Mouse (Mus musculus) kidney, embryonic 14.5 days (tissue): ENCODE data around the gene Naa35. TPM values are rescaled to one million over a fixed set of nuclear protein-coding genes. Genes with fewer than 3 reads are reported as not detected.
A peak's percentile ranks its signal among the peaks of the same experiment; 100 is the strongest.

Source experiments
- ATAC-seq: fragments of 200-750 bp; cut with Nextera tagmentation; 2 replicates; pipeline ENCODE4 v1.8.0; 2017; ENCODE audit warnings: moderate number of reproducible peaks, mild to moderate bottlenecking, moderate TSS enrichment, moderate library complexity; ENCODE audit not compliant: low FRiP score, low TSS enrichment
- H3K27ac ChIP-seq: fragments of 300-500 bp; sonication (generic); 2 replicates; pipeline ENCODE4 v1.5.1; 2014; ENCODE audit warnings: low read depth, mild to moderate bottlenecking, low read length, moderate library complexity, mixed read lengths
- H3K27me3 ChIP-seq: fragments of 300-500 bp; sonication (generic); 2 replicates; pipeline ENCODE4 v1.6.1; 2014; ENCODE audit warnings: mild to moderate bottlenecking, low read length; ENCODE audit not compliant: control insufficient read depth, insufficient read depth
- H3K36me3 ChIP-seq: fragments of 300-500 bp; sonication (generic); 2 replicates; pipeline ENCODE4 v1.6.1; 2014; ENCODE audit warnings: low read length, mixed read lengths; ENCODE audit not compliant: control insufficient read depth, insufficient read depth
- H3K4me1 ChIP-seq: fragments of 300-500 bp; sonication (generic); 2 replicates; pipeline ENCODE4 v1.6.1; 2014; ENCODE audit warnings: low read length, mixed read lengths; ENCODE audit not compliant: control insufficient read depth, insufficient read depth
- H3K4me2 ChIP-seq: fragments of 300-500 bp; sonication (generic); replicated peaks from 2 replicates; pipeline ENCODE4 v1.6.1; 2014; ENCODE audit warnings: low read depth, mild to moderate bottlenecking, low read length
- H3K4me3 ChIP-seq: fragments of 300-500 bp; sonication (generic); 2 replicates; pipeline ENCODE4 v1.5.1; 2014; ENCODE audit warnings: mild to moderate bottlenecking, low read length
- H3K9ac ChIP-seq: fragments of 300-500 bp; sonication (generic); 2 replicates; pipeline ENCODE4 v1.6.1; 2014; ENCODE audit warnings: low read depth, mild to moderate bottlenecking, low read length, moderate library complexity
- H3K9me3 ChIP-seq: fragments of 300-500 bp; sonication (generic); 2 replicates; pipeline ENCODE4 v1.6.1; 2016; ENCODE audit warnings: low read length; ENCODE audit not compliant: control insufficient read depth
- WGBS: fragments of 180-500 bp; shearing (Covaris S2); extraction: QIAGEN DNeasy Blood & Tissue Kit; methylation state at CpG from one replicate; pipeline ENCODE4 v1.1.7; 2014; 5-methylcytosine and 5-hydroxymethylcytosine counted together
- polyA plus RNA-seq: library from polyadenylated mRNA; unstranded; fragments of >200 nt; fragmentation: Nextera tagmentation; extraction: Ambion mirVana; gene quantifications from 2 replicates; pipeline ENCODE4 v1.2.1, GENCODE M21; 2014

The Naa35 gene
- polyA plus RNA-seq, 1 experiment from 2014 or later: 93.0 TPM

GRCm38 (mm10) chr13:59552286-59552685, 32.8 kb upstream of the Naa35 start:
- 95% methylated on average over 5 of the region's 5 CpGs for WGBS
- Histone ChIP-seq H3K36me3 (no peaks in the 10 kb centered on the region), H3K4me1 (peaks cover 19% of the 10 kb centered on the region), H3K9ac (no peak overlapping the region), H3K4me2 (no peak overlapping the region), H3K27me3 (no peaks in the 10 kb centered on the region), H3K9me3 (no peaks in the 10 kb centered on the region), H3K4me3 (no peak overlapping the region), H3K27ac (no peak overlapping the region)
- ATAC-seq: no peak

- Histone ChIP-seq H3K4me3 (no peak overlapping the region), H3K27ac (no peak overlapping the region), H3K36me3 (no peaks in the 10 kb centered on the region), H3K9ac (no peak overlapping the region), H3K4me2 (no peak overlapping the region), H3K4me1 (peaks cover 19% of the 10 kb centered on the region), H3K27me3 (no peaks in the 10 kb centered on the region), H3K9me3 (no peaks in the 10 kb centered on the region)
- no peak for ATAC-seq
- 66% methylated on average over 2 of the region's 2 CpGs for WGBS
These were observed 32.3 kb upstream of the Naa35 start for GRCm38 (mm10) chr13:59552751-59553150.

- no peak for ATAC-seq
- 56% methylated on average over 17 of the region's 17 CpGs for WGBS
- peak overlapping the region; percentile 10; the same call in 1 of the 2 replicates for H3K4me3 ChIP-seq
These were observed 30.1 kb upstream of the Naa35 start for GRCm38 (mm10) chr13:59554772-59555505.

GRCm38 (mm10) chr13:59555613-59556192, 29.4 kb upstream of the Naa35 start:
- H3K4me1 ChIP-seq: peaks cover 14% of the 10 kb centered on the region
- no peak overlapping the region for H3K9ac ChIP-seq
- no peaks in the 10 kb centered on the region for H3K27me3 ChIP-seq
- H3K4me2 ChIP-seq: peak overlapping the region; percentile 91
- 60% methylated on average over 8 of the region's 8 CpGs for WGBS
- H3K9me3 ChIP-seq: no peaks in the 10 kb centered on the region
- peak overlapping the region; percentile 72; the same call in 1 of the 2 replicates for H3K4me3 ChIP-seq
- no peak overlapping the region for H3K27ac ChIP-seq
- no peaks in the 10 kb centered on the region for H3K36me3 ChIP-seq
- no peak for ATAC-seq

More at GRCm38 (mm10) chr13:59554772-59555505, 30.1 kb upstream of the Naa35 start:
- H3K9ac ChIP-seq: no peak overlapping the region
- no peaks in the 10 kb centered on the region for H3K36me3 ChIP-seq
- H3K27ac ChIP-seq: no peak overlapping the region
- H3K27me3 ChIP-seq: no peaks in the 10 kb centered on the region
- peak overlapping the region; percentile 91 for H3K4me2 ChIP-seq
- peaks cover 14% of the 10 kb centered on the region for H3K4me1 ChIP-seq
- H3K9me3 ChIP-seq: no peaks in the 10 kb centered on the region

GRCm38 (mm10) chr13:59556670-59557069, 28.4 kb upstream of the Naa35 start:
- peak overlapping the region; percentile 67 for H3K27ac ChIP-seq
- ATAC-seq: peak; percentile 87
- H3K9me3 ChIP-seq: no peaks in the 10 kb centered on the region
- peak overlapping the region; percentile 72 for H3K4me3 ChIP-seq
- H3K9ac ChIP-seq: peak overlapping the region; percentile 81
- no peaks in the 10 kb centered on the region for H3K36me3 ChIP-seq
- peak overlapping the region; percentile 91 for H3K4me2 ChIP-seq
- H3K4me1 ChIP-seq: peaks cover 14% of the 10 kb centered on the region
- 1% methylated on average over 40 of the region's 45 CpGs for WGBS
- no peaks in the 10 kb centered on the region for H3K27me3 ChIP-seq

GRCm38 (mm10) chr13:59557185-59557985, 27.7 kb upstream of the Naa35 start:
- Histone ChIP-seq H3K9ac (peak overlapping the region; percentile 81), H3K27ac (peak overlapping the region; percentile 67), H3K4me1 (peaks cover 14% of the 10 kb centered on the region), H3K4me3 (peak overlapping the region; percentile 72), H3K36me3 (no peaks in the 10 kb centered on the region), H3K9me3 (no peaks in the 10 kb centered on the region), H3K4me2 (peak overlapping the region; percentile 91), H3K27me3 (no peaks in the 10 kb centered on the region)
- under 1% methylated on average over 41 of the region's 73 CpGs for WGBS
- peak; percentile 93 for ATAC-seq

GRCm38 (mm10) chr13:59558776-59559175, 26.3 kb upstream of the Naa35 start:
- Histone ChIP-seq H3K9me3 (no peaks in the 10 kb centered on the region), H3K4me2 (no peak overlapping the region), H3K9ac (no peak overlapping the region), H3K36me3 (no peaks in the 10 kb centered on the region), H3K27me3 (no peaks in the 10 kb centered on the region), H3K4me1 (peaks cover 14% of the 10 kb centered on the region), H3K4me3 (no peak overlapping the region), H3K27ac (no peak overlapping the region)
- WGBS: 92% methylated on average over 5 of the region's 5 CpGs
- no peak for ATAC-seq

GRCm38 (mm10) chr13:59562471-59562870, 22.6 kb upstream of the Naa35 start:
- Histone ChIP-seq H3K27ac (no peak overlapping the region), H3K4me2 (no peak overlapping the region), H3K27me3 (no peaks in the 10 kb centered on the region), H3K9me3 (no peaks in the 10 kb centered on the region), H3K36me3 (no peaks in the 10 kb centered on the region), H3K4me3 (no peak overlapping the region), H3K4me1 (no peaks in the 10 kb centered on the region), H3K9ac (no peak overlapping the region)
- no peak for ATAC-seq
- 83% methylated on average over 2 of the region's 2 CpGs for WGBS
